Mouse (Mus musculus): ENCODE results near the gene 2610028H24Rik.

The 2610028H24Rik gene

DNA sequence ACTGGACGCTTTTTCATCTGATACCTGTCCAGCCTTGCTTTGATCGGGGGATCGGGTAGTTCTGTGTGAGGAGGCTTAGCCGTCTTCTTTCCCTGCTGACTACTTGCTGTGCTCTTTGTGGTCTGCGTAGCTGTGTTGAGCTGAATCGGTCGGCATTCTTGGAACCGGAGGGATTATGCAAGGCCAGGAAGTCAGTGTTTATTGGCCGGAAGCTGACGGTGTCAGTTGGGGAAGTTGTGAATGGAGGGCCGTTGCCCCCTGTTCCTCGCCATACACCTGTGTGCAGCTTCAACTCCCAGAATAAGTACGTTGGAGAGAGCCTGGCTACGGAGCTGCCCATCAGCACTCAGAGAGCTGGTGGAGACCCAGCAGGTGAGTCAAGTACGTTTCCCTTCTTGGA is 40.3 kb downstream of the 2610028H24Rik start:
- no peak for DNase-seq (ENCODE audit: low spot score in 2 of 2)

DNA sequence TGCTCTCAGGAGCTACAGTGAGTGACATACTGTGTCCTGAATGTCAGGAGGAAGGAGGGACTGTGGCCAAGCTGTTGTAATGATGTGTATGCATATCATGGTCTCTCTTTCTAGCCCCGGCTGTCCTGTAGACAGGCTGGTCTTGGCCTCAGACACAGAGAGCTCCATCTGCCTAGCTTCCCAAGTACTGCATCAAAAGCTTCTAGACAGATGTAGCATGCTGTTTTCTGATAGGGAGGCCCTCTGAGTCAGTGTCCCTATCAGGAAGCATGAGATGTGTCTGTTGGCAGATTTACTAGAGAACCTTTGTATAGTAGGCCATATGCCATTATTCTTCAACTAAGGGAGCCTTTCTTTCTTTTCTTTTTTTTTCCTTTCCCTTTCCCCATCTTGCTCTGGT is 44.6 kb downstream of the 2610028H24Rik start:
- no peak for DNase-seq (ENCODE audit: low spot score in 2 of 2)

DNA sequence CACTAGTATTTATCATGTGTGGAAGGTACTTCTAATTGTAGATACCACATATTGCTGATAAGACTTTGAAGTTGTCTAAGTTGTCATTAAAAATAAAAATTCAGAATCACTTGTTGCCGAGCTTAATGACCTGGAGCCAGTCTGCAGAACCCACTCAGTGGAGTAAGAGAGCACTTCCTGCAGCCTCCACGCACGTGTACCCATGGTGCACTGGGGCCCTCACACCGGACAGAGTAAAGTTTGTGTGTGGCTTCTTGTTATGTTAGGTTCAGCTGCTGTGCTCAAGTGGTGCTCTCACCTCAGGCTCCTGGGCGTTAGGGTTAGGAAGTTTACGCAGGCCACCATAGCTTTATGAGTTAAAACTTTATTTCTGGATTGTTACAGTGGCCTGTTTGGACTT is 46.6 kb downstream of the 2610028H24Rik start:
- no peak for DNase-seq (ENCODE audit: low spot score in 2 of 2)

DNA sequence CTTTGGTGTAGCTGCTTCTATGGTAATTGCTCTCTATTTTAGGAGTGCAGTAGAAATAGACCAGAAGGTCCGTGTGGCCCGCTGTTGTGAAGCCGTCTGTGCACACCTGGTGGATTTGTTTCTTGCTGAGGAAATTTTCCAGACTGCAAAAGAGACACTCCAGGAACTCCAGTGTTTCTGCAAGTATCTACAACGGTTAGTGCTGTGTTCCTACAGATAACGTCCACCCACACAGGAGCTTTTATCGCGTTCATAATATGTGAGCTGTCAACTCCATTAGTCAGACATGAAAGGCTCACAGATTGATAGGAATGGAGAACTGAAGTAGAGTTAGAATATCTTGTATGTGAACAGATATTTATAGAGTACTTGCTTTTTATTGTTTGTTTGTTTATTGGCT is 47.5 kb downstream of the 2610028H24Rik start:
- DNase-seq (ENCODE audit: low spot score in 2 of 2) = no peak

DNA sequence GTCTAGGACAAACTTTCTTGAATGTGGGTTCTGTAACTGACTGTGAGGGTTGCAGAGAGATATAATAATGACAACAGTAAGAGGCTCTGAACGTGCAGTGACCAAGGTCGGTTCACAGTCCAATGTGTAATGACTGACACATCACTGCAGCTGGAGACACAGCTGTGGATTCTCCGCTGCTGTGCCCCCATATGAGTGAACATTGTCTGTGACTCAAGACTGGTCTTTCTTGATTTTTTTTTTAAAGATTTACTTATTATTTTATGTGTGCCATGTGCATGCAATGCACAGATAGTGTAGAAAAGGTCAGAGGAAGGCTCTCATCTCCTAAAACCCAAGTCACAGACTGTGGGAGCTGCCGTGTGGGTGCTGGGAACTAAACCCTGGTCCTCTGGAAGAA is 48.6 kb downstream of the 2610028H24Rik start:
- no peak for DNase-seq (ENCODE audit: low spot score in 2 of 2)

DNA sequence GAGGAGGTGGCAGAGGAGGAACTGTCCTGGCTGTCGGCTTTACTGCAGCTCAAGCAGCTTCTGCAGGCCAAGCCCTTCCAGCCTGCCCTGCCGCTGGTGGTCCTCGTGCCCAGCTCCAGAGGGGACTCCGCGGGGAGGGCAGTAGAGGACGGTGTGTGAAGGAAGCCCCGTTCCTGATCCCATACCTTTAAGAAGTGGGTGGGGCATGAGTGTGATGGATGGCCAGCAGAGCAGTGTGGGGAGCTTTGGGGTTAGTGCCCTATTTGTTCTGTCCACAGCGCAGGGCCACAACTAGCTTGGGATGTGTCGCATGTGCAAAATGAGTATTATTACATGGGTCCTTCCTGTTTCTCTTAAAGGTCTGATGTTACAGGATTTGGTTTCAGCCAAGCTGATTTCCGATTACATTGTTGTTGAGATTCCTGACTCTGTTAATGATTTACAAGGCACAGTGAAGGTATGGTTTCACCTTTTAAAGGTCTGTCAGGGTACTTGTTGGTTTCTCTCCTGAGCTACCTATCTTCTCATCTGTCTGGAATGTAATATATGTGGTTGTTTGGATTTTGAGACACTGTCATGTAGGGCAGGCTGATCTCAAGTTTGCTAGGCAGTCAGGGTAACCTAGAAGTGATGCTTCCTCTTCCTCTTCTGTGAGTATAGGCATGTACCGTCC is 55.5 kb downstream of the 2610028H24Rik start:
- DNase-seq (ENCODE audit: low spot score in 2 of 2) = no peak

DNA sequence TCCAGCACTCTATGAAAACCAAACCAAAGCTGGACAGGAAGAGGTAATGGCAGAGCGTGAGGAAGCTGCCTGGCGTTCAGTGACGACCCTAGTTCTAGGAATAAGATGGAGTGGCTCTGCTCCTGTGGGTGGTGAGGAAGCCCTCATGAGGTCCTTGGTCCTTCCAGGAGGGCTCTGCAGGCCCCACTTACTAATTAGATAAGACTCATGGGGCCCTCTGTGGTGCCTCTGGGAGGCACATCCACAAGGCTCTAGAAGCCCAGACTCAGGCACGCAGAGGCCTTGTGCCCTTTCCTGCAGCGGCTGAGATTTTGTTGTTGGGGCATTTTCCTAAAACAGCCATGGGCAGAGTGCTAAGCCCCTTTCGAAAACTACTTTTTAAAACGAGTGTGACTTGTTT is 57.0 kb downstream of the 2610028H24Rik start:
- DNase-seq (ENCODE audit: low spot score in 2 of 2) = no peak
